Mouse (Mus musculus) myocyte (in vitro differentiated cells): ENCODE measurements around the gene Nt5c1a.

ENCODE experiments used
- CEBPB ChIP-seq: IDR thresholded peaks from 2 replicates; pipeline ENCODE4 v1.6.1; 2011; ENCODE audit warnings: mild to moderate bottlenecking, moderate library complexity; ENCODE audit not compliant: poor library complexity, insufficient read depth, severe bottlenecking
- E2F4 ChIP-seq: IDR thresholded peaks from one replicate; pipeline ENCODE4 v1.6.1; 2011; ENCODE audit warnings: mild to moderate bottlenecking, control low read depth, moderate library complexity; ENCODE audit not compliant: insufficient read depth
- MAX ChIP-seq: IDR thresholded peaks from one replicate; pipeline ENCODE4 v1.6.1; 2011; ENCODE audit warnings: low read depth, mild to moderate bottlenecking, control low read depth
- MYOD1 ChIP-seq, 3 experiments: IDR thresholded peaks; one replicate each; pipeline ENCODE4 v1.6.1; 2011; ENCODE audit warnings: control low read depth in 2 of 3, low read depth in 2 of 3, mild to moderate bottlenecking in 2 of 3, moderate library complexity in 1 of 3; ENCODE audit not compliant: insufficient read length in 2 of 3, control insufficient read depth in 1 of 3
- MYOG ChIP-seq, 3 experiments: IDR thresholded peaks; one replicate each; pipeline ENCODE4 v1.6.1; 2011; ENCODE audit warnings: control low read depth in 2 of 3, low read depth in 2 of 3, mild to moderate bottlenecking in 2 of 3; ENCODE audit not compliant: insufficient read length in 2 of 3, control insufficient read depth in 1 of 3, insufficient read depth in 1 of 3
- POLR2A ChIP-seq: IDR thresholded peaks from one replicate; pipeline ENCODE4 v1.6.1; 2011; ENCODE audit warnings: low read depth, mild to moderate bottlenecking, control low read depth, moderate library complexity; ENCODE audit not compliant: insufficient read length
- POLR2AphosphoS2 ChIP-seq: IDR thresholded peaks from one replicate; pipeline ENCODE4 v1.6.1; 2011; ENCODE audit warnings: low read depth, control low read depth; ENCODE audit not compliant: insufficient read length
- REST ChIP-seq: IDR thresholded peaks from one replicate; pipeline ENCODE4 v1.6.1; 2011; ENCODE audit warnings: mild to moderate bottlenecking, control low read depth, moderate library complexity; ENCODE audit not compliant: insufficient read depth, insufficient read length
- SRF ChIP-seq: IDR thresholded peaks from one replicate; pipeline ENCODE4 v1.6.1; 2011; ENCODE audit warnings: low read depth; ENCODE audit not compliant: control insufficient read depth, insufficient read length
- TCF12 ChIP-seq: IDR thresholded peaks from one replicate; pipeline ENCODE4 v1.6.1; 2011; ENCODE audit warnings: mild to moderate bottlenecking, control low read depth; ENCODE audit not compliant: poor library complexity, insufficient read depth, severe bottlenecking
- TCF3 ChIP-seq: IDR thresholded peaks from one replicate; pipeline ENCODE4 v1.6.1; 2011; ENCODE audit warnings: low read depth, control low read depth; ENCODE audit not compliant: insufficient read length
- USF1 ChIP-seq: IDR thresholded peaks from one replicate; pipeline ENCODE4 v1.6.1; 2011; ENCODE audit warnings: low read depth, mild to moderate bottlenecking, control low read depth, moderate library complexity

GRCm38 (mm10) chr4:123196695-123197094 lies 4.6 kb upstream of the Nt5c1a start:
- TF ChIP-seq POLR2A = no peak
- no peak for TF ChIP-seq MYOG (IDR thresholded peaks at IDR 0.05; ENCODE audit: control insufficient read depth in 1 of 3, insufficient read depth in 1 of 3, insufficient read length in 2 of 3, low read depth in 2 of 3)
- TF ChIP-seq MYOD1 (IDR thresholded peaks at IDR 0.05; ENCODE audit: control insufficient read depth in 1 of 3, insufficient read length in 2 of 3, low read depth in 2 of 3) = no peak
- TF ChIP-seq USF1 = no peak
- TF ChIP-seq MAX = no peak
- no peak for TF ChIP-seq CEBPB
- no peak for TF ChIP-seq REST
- TF ChIP-seq E2F4 = no peak
- no peak for TF ChIP-seq TCF12
- TF ChIP-seq TCF3 = no peak
- TF ChIP-seq SRF = no peak
- TF ChIP-seq POLR2AphosphoS2 = no peak
